Mouse (Mus musculus): ENCODE results near the gene Lipe.

- TF ChIP-seq GATA1 (IDR thresholded peaks at IDR 0.05; ENCODE audit: borderline replicate concordance, low read length) (no peak), FLI1 (IDR thresholded peaks at IDR 0.05; ENCODE audit: low read length) (no peak)
These were observed 21.4 kb upstream of the Lipe start for GRCm38 (mm10) chr7:25419943-25420342.

Measured in megakaryocyte, embryonic 14.5 days (primary cell).